Mouse (Mus musculus) v-Abl transformed pro-B cells (cell line): Measurements from ENCODE around the gene Sox8.

ENCODE experiments used
- in situ Hi-C, 2 experiments: fragments of 400-800 bp; cut with MboI; formaldehyde crosslinking; loops; one replicate each; pipeline ENCODE4 v1.15.1; 2025; ENCODE audit not compliant: unreplicated experiment in 2 of 2

The Sox8 gene

GRCm38 (mm10) chr17:25559634-25560033 is 10.9 kb downstream of the Sox8 start:
- in situ Hi-C loops: no loop called here

DNA sequence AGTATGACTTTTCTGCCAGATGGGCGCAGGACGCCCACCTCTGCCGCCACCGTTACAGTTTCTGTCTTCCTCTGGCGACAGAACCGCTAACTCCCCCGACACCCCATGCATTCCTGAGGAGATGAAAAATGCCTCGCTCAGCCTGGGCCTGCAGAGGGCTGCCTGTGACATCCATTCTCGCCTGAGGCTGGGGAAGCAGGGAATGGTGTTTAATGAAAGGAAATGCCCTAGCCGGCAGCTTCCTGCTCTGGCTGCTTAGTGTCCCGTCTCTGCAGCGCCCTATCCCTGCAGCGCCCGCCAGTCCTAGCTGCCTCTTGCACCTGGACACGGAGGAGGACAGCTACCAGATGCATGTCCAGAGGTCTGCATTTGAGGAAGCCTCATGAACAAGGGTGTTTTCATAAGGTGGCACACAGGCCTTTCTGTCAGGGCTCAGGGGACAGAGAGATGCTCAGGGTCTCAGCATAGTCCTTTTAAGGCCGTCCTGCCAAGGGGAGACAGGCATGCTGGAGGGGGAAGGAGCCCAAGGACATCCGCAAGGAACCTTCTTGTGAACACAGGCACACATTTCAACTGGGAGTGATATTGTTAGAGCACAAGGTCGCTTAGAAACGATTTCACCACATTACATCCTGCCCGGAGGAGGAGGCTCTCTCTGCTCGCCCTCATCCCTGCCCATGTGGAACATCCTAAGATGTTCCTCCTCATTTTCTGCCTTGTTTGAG is 13.7 kb downstream of the Sox8 start:
- in situ Hi-C loops: no loop called here

DNA sequence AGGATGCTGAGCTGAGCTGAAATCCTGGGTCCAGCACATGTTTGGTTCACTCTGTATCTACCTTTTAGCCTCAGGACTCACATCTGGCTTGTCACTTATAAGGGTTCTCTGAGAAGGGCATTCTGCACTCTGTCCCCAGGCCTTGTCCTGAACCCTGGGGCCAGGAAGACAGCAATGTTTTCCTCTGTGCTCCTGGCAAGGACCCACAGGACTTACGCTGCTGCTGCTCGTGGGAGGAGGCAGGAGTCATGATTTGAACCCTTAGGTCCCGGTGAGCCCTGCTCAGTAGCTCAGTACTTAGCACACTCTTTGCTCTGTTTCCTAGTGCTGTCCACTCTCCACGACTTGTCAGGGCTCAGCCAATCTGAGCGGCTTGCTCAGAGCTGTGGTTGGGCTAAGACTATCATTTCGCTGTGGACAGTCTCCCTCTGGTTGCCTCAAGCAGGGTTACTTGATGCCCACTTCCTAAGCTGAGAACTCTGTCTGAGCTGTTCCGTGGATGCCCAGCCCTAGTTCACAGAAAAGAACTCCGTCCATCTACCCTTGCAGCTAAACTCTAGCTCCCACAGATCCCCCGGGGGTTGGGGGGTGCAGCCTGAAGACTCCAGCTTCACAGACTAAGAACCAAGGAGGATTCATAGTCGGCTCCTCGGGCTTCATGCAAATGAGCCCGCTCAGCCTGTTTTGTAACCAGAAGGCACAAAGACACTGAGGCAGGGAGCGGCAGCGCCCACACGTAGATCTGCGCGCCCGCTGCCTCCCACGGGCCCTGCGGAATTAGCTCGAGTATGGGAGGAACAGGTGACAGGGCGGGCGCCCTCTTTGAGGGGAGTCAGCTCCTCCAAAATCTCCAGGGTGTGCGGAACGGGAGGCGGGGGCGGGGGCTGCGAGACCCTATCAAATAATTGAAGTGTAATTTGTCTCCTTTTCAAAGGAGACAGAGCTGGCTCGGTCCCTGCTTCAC is 14.5 kb downstream of the Sox8 start:
- in situ Hi-C loops: no loop called here

DNA sequence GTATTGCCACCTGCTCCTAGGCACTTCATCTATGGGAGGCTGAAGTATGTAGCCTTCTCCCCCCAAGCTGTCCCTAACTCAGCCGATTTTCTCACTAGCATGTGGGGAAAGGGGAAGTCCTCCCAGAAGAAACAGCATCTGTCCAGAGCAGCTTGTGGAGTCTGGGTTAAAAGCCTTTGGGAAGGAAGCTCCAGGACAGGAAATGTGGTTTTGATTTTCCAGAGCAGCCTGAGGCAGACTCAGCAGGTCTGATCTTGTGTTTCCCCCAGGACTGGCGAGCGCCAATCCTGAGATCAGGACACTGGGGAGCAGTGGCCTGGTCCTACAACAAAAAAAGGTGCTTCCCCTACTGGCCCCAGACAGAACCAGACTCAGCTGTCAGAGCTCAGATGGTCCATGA is 15.3 kb downstream of the Sox8 start:
- in situ Hi-C loops: no loop called here

DNA sequence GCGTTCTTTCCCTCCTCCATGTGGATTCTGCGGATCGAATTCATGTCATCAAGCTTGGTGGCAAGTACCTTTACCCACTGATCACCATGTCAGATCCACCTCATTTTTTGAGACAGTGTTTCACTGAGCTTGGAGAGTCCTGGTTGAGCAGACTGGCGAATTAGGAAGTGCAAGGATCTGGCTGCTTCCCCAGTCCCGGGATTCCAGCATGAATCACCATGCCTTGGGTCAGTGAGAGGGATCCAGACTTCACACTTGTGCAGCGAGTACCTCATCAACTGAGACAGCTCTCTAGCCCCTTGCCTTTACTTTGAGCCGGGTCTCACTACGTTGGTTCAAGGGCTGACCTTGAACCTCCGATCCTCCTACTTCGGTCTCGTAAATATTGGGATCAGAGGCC is 19.2 kb downstream of the Sox8 start:
- in situ Hi-C loops: no loop called here

GRCm38 (mm10) chr17:25550020-25550419 is 20.5 kb downstream of the Sox8 start:
- in situ Hi-C loops: no loop called here

DNA sequence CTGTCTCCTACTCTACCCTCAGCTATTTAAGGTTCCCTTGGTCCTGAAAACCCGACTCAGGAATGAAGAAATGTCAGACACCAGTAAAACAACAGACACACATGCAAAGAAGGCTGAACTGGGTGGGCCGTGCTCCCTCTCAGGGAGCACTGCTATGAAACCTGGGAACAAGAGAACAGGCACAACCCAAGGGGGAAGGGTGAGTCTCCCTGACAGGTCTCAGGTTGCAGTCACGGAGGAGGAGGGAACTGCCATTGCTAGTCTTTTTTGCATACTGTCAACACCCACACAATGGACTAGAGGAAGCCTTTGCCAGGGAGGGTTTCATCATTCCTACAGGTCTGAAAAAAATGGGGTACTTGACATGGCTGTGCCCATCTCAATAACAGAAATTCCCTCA is 23.5 kb downstream of the Sox8 start:
- in situ Hi-C loops: no loop called here

DNA sequence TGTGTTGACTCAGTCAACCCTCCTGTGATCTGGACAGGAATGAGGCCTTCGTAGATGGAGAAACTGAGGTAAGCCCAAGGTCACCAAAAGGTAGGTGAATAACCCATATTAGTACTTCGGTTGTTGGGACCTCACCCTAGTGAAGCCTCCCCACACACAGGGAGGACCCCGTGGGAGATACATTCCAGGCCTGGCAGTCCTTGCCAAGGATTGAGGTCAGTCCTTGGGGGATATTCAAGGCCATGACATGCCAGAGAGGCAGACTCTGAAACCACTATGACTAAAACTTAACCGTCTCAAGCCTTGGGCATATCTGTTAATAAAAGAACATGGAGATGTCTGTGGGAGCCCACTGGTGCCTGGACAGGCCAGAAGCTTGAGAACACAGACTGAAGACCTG is 28.7 kb downstream of the Sox8 start:
- in situ Hi-C loops: no loop called here

- in situ Hi-C loops: no loop called here
These were observed 29.8 kb downstream of the Sox8 start for GRCm38 (mm10) chr17:25540731-25541130.

GRCm38 (mm10) chr17:25538945-25539875 is 31.3 kb downstream of the Sox8 start:
- in situ Hi-C loops: no loop called here

- in situ Hi-C loops: no loop called here
These were observed 40.0 kb downstream of the Sox8 start for GRCm38 (mm10) chr17:25530357-25531022.

DNA sequence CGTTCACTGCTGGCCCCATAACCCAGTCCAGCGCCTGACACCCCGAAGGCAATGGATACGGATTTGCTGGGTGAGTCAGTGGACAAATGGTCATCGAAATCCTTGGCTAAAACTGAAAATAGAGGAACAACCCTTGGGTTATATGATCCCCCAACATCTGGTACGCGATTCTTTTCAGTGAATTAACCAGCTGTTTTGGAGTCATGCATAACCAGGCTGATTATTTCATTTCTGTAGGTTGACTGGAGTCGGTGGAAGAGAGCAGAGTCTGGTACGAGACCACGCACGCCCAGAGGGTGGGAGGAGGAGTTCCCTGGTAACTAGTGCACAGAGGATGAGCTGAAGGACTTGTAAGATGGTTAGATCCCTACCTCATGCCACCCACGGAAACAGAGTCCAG is 48.4 kb downstream of the Sox8 start:
- in situ Hi-C loops: no loop called here

DNA sequence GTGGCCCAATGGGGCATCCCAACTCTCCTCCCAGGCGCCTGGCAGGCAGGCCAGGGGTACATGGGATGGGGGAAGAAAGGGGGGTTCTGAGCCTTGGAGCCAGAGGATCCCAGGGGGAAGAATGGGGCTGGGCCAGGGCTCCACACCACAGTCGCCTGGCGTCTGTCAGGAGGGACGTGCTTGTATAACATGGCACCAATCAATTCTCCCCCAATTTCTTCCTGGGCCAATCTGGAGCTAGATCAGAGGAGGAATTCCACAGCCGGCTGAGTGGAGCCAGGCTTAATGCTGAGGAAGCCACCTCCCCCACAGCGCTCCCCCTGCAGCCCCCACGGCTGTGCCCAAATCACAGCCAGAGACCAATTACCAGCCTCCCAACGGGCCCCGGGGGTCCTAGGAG is 50.0 kb downstream of the Sox8 start:
- in situ Hi-C loops: no loop called here

DNA sequence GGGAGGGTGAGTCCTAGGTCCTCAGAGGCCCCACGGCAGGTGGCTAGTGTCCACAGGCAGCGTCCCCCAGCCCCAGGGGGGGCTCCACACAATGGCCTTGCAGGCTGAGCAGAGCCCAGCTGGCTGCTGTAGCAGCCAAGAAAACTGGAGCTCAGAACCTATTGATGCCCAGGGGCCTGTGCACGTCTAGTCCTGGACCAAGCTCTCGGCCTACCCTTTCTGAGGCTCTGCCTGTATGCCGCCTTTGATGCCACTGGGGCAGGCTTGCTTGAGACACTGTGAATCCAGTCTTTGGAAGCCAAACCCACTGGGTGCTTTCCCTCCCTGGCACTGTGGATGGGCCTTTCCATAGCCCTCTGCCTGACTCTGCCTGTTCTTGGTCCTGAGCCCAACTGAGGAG is 51.0 kb downstream of the Sox8 start:
- in situ Hi-C loops: no loop called here

GRCm38 (mm10) chr17:25518144-25518543 is 52.3 kb downstream of the Sox8 start:
- in situ Hi-C loops: no loop called here

DNA sequence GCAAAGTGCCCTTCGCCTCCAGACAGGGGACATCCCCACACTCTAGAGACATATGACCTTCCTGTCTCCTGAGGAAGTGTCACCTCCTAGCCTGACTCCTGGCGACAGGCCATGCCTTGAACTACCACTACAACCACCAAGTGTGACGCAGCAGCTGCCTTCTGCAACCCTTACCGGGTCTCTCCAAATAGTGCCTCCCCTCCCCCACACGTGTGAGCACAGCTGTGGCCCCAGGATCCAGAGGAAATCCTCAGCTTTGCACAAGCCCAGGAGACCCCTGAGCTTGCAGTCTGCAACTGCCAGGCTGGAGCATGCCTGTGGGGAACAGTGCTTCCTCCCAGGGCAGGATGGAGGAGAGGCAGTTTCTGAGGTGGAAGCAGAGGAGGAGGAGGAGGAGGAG is 54.2 kb downstream of the Sox8 start:
- in situ Hi-C loops: no loop called here
